Mouse (Mus musculus) heart, adult 2 months (tissue): ENCODE measurements at regions not wholly inside any gene's neighbourhood (a gene's known extent, or its start where the extent isn't known, plus 50 kb on each side); places are given as distances from the start of the nearest gene placed in this dataset.
"Not testable (repeated sequence)": the region's sequence is repeated elsewhere in the genome, so short reads cannot be mapped to it uniquely, and the experiment has no call there.

Experiments used
- CTCF ChIP-seq: fragments of 200-600 bp; IDR thresholded peaks from 2 replicates; pipeline ENCODE4 v1.8.1; 2022; ENCODE audit warnings: antibody characterized with exemption, mild to moderate bottlenecking, moderate library complexity
- POLR2A ChIP-seq: fragments of 200-500 bp; IDR thresholded peaks from 2 replicates; pipeline ENCODE4 v1.6.1; 2011; ENCODE audit warnings: mild to moderate bottlenecking, low read depth, low read length, control low read depth; ENCODE audit not compliant: insufficient read depth

DNA sequence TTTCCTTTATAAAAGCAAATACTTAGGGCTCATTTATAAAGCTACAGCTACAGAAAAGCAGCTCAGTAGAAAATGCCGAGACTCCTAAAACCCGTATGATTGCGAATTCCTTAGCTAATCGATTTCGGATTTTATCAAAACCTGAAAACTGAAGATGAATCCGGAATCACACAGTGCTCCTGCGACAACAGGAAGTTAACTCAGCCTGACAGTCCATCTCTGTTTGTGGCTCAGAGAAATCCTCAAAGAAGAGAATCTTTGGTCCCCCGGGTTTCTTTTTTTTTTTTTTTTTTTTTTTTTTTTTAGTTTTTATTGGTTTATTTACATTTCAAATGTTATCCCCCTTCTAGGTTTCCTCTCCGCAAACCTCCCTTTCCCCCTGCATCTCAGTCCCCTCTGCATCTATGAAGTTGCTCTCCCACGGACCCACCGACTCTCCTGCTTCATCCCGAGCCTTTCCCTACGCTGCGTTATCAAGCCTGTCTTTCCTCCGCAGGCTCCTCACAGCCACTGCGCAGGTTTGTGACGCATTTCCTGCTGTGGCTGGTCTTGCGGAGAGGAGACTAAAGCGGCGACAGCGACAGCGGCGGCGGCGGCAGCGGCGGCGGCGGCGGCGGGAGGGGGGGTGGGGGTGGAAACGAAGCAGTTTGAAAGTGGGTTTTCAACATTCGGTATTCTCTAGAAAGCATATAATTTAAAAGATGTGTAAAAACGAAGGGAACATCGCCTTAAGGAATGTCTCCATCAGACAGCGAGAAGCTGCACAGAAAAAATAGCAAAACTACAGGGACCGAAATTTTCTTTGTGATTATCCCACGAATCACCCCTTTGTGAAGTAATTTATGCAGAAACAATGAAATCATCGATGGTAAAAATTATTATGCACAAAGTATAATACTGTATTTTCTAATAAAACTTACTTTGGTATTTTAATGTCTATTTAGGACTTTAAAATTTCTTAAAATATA is 352.3 kb upstream of the Snrpn start:
- TF ChIP-seq CTCF, POLR2A: not testable (repeated sequence)
